Mouse (Mus musculus) lung, adult 2 months (tissue): Measurements from ENCODE around the gene Abcc9. TPM values are rescaled to one million over a fixed set of nuclear protein-coding genes. Genes with fewer than 3 reads are reported as not detected.

Experiments used
- DNase-seq: peaks from one replicate; pipeline ENCODE4 v3.0.0; 2022
- H3K4me1 ChIP-seq: fragments of 200-500 bp; 2 replicates; pipeline ENCODE4 v1.6.1; 2011; ENCODE audit warnings: low read length; ENCODE audit not compliant: control insufficient read depth, insufficient read depth
- H3K4me3 ChIP-seq: fragments of 200-500 bp; replicated peaks from 2 replicates; pipeline ENCODE3; 2011; ENCODE audit warnings: low read depth, mild to moderate bottlenecking, control low read depth, low read length; ENCODE audit errors: extremely low read depth
- CTCF ChIP-seq: fragments of 200-500 bp; IDR thresholded peaks from 2 replicates; pipeline ENCODE4 v1.5.1; 2011; ENCODE audit warnings: mild to moderate bottlenecking, low read length, control low read depth; ENCODE audit not compliant: insufficient read depth
- POLR2A ChIP-seq: fragments of 200-500 bp; IDR thresholded peaks from 2 replicates; pipeline ENCODE4 v1.6.1; 2011; ENCODE audit warnings: low read depth, mild to moderate bottlenecking, control low read depth, low read length, borderline replicate concordance; ENCODE audit errors: extremely low read depth
- WGBS: fragments of 180-500 bp; shearing (Covaris S2); methylation state at CpG from one replicate; pipeline ENCODE4 v1.1.7; 2018; 5-methylcytosine and 5-hydroxymethylcytosine counted together
- polyA plus RNA-seq: library from polyadenylated mRNA; depleted of rRNA; stranded (reverse); fragments of >200 nt; gene quantifications from 2 replicates; pipeline ENCODE4 v1.2.3, GENCODE M21; 2012; rRNA removed

The Abcc9 gene
- 2.4 and 4.5 TPM in 2 replicates for polyA plus RNA-seq

- TF ChIP-seq CTCF (no peak), POLR2A (no peak)
- 10% methylated on average over 36 of the region's 36 CpGs for WGBS
- DNase-seq, result no peak
Observed at GRCm38 (mm10) chr6:142701652-142702637, at the start of gene Abcc9. Gene Abcc9 (minus strand): TSS chr6:142702315.

GRCm38 (mm10) chr6:142751365-142751764, 49.2 kb upstream of the Abcc9 start:
- 61% methylated on average over 9 of the region's 9 CpGs for WGBS
- TF ChIP-seq CTCF, result no peak
- TF ChIP-seq POLR2A, result no peak
- no peak overlapping the region for H3K4me3 ChIP-seq
- peaks cover 3% of the 10 kb centered on the region for H3K4me1 ChIP-seq
- DNase-seq, result no peak

More at GRCm38 (mm10) chr6:142701652-142702637, at the start of gene Abcc9:
- Histone ChIP-seq H3K4me1 (no peaks in the 10 kb centered on the region), H3K4me3 (peak within 1 kb of the TSS; percentile 16)

- Histone ChIP-seq H3K4me3 (no peak overlapping the region), H3K4me1 (peaks cover 3% of the 10 kb centered on the region; the same call in 1 of the 2 replicates)
- no peak for TF ChIP-seq POLR2A
- TF ChIP-seq CTCF, result no peak
- no peak for DNase-seq
- 35% methylated on average over 8 of the region's 8 CpGs for WGBS
Observed at GRCm38 (mm10) chr6:142748057-142748708, 46.1 kb upstream of the Abcc9 start.

- DNase-seq, result no peak
- H3K4me3 ChIP-seq, result no peak overlapping the region
- WGBS, result 45% methylated on average over 2 of the region's 2 CpGs
- TF ChIP-seq POLR2A (no peak), CTCF (no peak)
- no peaks in the 10 kb centered on the region for H3K4me1 ChIP-seq
Observed at GRCm38 (mm10) chr6:142747165-142747564, 45.0 kb upstream of the Abcc9 start.

- WGBS, result 35% methylated on average over 7 of the region's 7 CpGs
- peak; percentile 13 for DNase-seq
- H3K4me3 ChIP-seq, result no peak overlapping the region
- no peak for TF ChIP-seq CTCF
- no peak for TF ChIP-seq POLR2A
- no peaks in the 10 kb centered on the region for H3K4me1 ChIP-seq
Observed at GRCm38 (mm10) chr6:142746765-142747164, 44.6 kb upstream of the Abcc9 start.

- Histone ChIP-seq H3K4me1 (no peaks in the 10 kb centered on the region), H3K4me3 (no peak overlapping the region)
- DNase-seq, result no peak
- 94% methylated on average over 5 of the region's 5 CpGs for WGBS
- TF ChIP-seq CTCF (no peak), POLR2A (no peak)
Observed at GRCm38 (mm10) chr6:142745484-142745883, 43.4 kb upstream of the Abcc9 start.

GRCm38 (mm10) chr6:142743193-142743592, 41.1 kb upstream of the Abcc9 start:
- no peak overlapping the region for H3K4me3 ChIP-seq
- no peak for DNase-seq
- TF ChIP-seq POLR2A (no peak), CTCF (no peak)
- WGBS, result 83% methylated on average over 4 of the region's 4 CpGs
- H3K4me1 ChIP-seq, result no peaks in the 10 kb centered on the region

GRCm38 (mm10) chr6:142741763-142742162, 39.6 kb upstream of the Abcc9 start:
- no peak for TF ChIP-seq CTCF
- TF ChIP-seq POLR2A, result no peak
- no peaks in the 10 kb centered on the region for H3K4me1 ChIP-seq
- no peak for DNase-seq
- WGBS, result 82% methylated on average over 6 of the region's 6 CpGs
- H3K4me3 ChIP-seq, result no peak overlapping the region

- no peak overlapping the region for H3K4me3 ChIP-seq
- WGBS, result 69% methylated on average over 6 of the region's 6 CpGs
- no peaks in the 10 kb centered on the region for H3K4me1 ChIP-seq
- DNase-seq, result no peak
- no peak for TF ChIP-seq CTCF
- TF ChIP-seq POLR2A, result no peak
Observed at GRCm38 (mm10) chr6:142738637-142739036, 36.5 kb upstream of the Abcc9 start.
